Mouse (Mus musculus): ENCODE results near the gene Il15. TPM values are rescaled to one million over a fixed set of nuclear protein-coding genes. Genes with fewer than 3 reads are reported as not detected.
A peak's percentile ranks its signal among the peaks of the same experiment; 100 is the strongest.

Gene Il15
- 1 to 10 TPM; 2.6 to 3.0 TPM for total RNA-seq (2021)
- long read RNA-seq, experiment 1, partial matches to known transcripts, result 0 of 1 reads
- long read RNA-seq, experiment 1, other reads (novel, unspliced or antisense), result 1 of 1 reads
- long read RNA-seq, experiment 2, partial matches to known transcripts, result 0 of 2 reads
- long read RNA-seq, experiment 2, other reads (novel, unspliced or antisense), result 1 of 2 reads

DNA sequence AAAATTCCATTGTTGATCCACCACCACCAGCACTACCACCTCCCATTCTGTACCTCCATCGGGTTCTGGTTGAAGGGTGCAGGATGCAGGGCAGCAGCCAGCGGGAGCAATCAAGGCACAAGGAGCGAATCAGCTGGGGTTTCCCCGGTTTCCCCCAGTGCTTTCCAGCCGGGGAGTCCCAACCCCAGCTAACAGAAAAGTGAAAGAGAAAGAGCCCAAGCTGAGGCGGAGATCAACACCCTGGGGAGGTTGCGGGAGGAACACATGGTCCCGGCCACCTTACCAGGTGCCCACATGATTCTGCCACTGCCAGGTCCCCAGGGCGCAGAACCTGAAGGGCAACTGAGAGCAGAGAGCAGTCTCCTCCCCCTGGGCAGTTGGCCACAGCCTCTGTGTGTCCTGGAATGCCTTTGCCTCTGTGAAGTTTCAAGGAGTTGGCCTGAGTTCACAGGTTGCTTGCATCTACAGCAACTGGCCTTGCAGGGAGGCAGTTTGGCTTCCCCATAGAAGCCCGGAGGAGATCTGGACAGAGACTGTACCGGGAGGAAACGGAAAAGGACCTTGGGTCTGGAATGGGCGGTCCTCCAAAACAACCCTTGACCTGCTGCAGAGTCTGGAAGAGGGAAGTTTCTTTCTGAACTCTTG lies at the start of gene Il15:
Gene Il15 (minus strand): TSS at position 537 of the 645 bp plus-strand sequence.
- no peak for DNase-seq (ENCODE audit: low spot score in 2 of 2)

GRCm38 (mm10) chr8:82444897-82445296 lies 41.9 kb upstream of the Il15 start:
- no peak for DNase-seq (ENCODE audit: low spot score in 2 of 2)

GRCm38 (mm10) chr8:82416587-82417340 lies 13.7 kb upstream of the Il15 start:
- no peak for DNase-seq (ENCODE audit: low spot score in 2 of 2)

DNA sequence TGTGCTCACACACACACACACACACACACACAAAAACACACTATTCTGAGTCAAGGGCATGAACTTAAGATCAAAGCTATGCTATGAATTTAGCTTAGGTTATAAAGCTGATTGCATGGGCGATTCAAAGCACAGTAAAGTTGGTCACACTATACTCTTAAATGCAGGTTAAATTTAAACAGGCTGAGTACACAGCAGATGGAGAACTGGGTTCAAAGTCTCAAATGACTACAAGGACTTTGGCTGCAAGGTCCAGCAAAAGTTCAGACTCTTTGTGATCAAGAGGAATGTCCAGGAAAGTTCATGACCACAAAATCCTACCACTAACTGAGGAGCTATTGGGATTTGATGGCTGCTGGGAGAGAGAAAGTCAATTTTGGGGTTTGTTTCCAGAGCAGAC lies 12.5 kb upstream of the Il15 start:
- no peak for DNase-seq (ENCODE audit: low spot score in 2 of 2)

DNA sequence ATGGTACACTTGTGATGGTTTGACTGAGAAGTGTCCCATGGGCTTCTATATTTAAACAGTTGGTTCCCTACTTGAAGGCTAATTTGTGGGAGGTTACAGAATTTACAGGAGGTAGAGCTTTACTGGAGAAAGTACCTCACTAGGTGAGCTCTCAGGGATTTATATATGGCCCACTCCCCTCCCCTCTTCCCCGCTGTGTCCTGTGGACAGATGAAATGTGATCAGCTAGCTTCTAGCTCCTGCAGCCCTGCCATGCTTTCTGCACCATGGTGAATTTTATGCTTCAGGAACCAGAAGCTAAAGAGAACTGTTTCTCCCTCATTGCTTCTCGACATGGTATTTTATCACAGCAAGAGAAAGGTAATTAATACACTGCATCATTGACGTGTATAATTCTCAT lies 7.1 kb upstream of the Il15 start:
- no peak for DNase-seq (ENCODE audit: low spot score in 2 of 2)

GRCm38 (mm10) chr8:82407060-82407459 lies 4.0 kb upstream of the Il15 start:
- DNase-seq (ENCODE audit: low spot score in 2 of 2), result no peak

- no peak for DNase-seq (ENCODE audit: low spot score in 2 of 2)
Measured at GRCm38 (mm10) chr8:82404068-82404467, 1.0 kb upstream of the Il15 start.

DNA sequence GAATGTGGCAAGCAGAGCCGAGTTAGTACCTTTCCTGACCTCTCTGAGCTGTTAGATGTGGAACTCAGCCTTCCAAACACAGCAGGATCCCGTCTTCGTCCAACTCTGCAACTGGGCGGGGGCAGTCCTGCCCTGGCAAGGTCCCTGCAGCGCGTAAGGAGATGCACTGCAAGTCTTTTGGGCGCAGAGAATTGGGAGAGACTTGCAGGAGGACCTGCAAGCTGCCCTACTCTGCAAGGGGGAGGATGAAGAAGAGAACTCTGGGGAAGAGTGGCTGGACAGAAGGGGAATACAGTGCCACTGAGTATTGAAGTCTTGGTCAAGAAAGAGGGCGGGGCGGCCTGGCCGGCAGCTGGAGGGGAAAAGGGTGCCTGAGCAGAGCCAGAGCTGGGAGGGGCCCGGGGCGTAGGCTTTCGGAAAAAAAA lies 749 bp downstream of the Il15 start:
- peak in 1 of 2 experiments; percentile 2 for DNase-seq (ENCODE audit: low spot score in 2 of 2)

- DNase-seq (ENCODE audit: low spot score in 2 of 2), result no peak
Measured at GRCm38 (mm10) chr8:82401490-82401889, 1.5 kb downstream of the Il15 start.

- no peak for DNase-seq (ENCODE audit: low spot score in 2 of 2)
Measured at GRCm38 (mm10) chr8:82401059-82401458, 2.0 kb downstream of the Il15 start.

DNA sequence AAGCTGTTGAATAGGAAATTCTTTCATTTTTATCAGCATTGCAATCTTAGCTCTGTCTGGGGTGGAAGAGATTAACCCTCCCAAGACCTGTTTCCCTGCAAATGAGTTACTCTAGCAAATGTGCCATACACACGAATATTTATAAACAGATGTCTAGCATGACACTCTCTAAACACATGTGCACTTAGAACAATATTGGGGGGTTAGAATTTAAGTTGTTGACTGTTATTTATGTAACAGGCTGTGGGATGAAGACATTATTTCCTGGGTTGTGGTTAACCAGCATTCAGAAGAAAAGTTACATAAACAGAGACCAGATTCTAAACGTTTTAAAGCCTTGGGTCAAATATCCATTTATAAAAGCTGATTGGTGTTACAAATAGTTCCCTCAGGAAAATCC lies 2.6 kb downstream of the Il15 start:
- DNase-seq (ENCODE audit: low spot score in 2 of 2), result no peak

GRCm38 (mm10) chr8:82398546-82398945 lies 4.5 kb downstream of the Il15 start:
- DNase-seq (ENCODE audit: low spot score in 2 of 2), result no peak

DNA sequence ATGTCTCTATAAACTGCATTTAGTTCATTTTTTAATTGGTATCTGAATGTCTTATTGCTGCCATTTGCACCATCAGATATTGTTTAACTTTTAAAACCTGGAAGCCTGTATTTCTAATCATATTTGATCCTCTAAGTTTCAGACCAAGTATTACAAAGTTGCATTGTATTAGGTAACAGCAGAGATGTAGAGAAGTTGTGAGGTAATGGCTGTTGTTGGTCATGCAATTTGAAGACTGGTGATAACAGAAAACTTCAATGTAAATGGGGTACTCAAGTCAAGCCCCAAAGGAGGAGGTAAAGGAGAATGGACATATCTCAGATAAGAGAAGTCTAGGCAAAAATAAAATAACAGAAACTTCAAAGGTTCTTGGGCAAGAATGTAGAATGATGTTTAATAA lies 11.8 kb downstream of the Il15 start:
- no peak for DNase-seq (ENCODE audit: low spot score in 2 of 2)

- no peak for DNase-seq (ENCODE audit: low spot score in 2 of 2)
Measured at GRCm38 (mm10) chr8:82388356-82388902, 14.6 kb downstream of the Il15 start.

DNA sequence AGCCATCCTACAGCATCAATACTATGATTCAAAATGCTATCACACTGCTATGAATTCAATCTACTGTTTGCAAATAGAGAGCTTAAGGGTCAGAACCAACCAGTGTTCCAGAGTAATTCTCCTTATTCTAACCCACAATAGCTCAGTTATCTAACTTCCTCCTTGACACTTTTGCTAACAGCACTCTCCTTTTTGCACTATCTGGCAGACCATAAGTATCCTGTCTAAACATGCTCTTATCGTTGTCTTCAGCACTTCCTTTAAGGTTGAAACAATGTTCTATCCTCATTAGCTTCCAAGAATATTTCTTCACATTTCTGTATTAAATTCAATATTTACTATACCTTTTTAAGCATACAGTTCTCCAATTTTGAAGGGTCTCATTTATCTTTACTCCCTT lies 15.4 kb downstream of the Il15 start:
- DNase-seq (ENCODE audit: low spot score in 2 of 2), result no peak

DNA sequence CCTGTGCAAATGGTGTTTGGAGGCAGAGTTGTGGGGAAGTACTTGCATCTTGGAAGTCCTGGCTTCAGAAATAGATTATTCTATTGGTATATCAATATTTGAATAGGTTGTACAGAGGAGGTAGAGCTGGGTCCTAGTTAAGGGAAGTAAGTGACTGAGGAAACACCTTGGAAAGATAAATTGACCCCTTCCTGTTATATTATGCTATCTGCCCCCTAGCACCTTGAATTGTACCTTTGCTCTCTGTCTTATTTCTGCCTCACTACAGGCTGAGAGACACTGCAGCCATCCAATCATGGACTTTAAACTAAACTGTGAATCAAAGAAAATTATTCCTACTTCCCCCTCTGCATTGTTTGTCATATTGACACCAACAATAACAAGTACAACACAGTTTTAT lies 17.2 kb downstream of the Il15 start:
- DNase-seq (ENCODE audit: low spot score in 2 of 2), result no peak

GRCm38 (mm10) chr8:82384458-82385234 lies 18.4 kb downstream of the Il15 start:
- DNase-seq (ENCODE audit: low spot score in 2 of 2), result no peak

- DNase-seq (ENCODE audit: low spot score in 2 of 2), result no peak
Measured at GRCm38 (mm10) chr8:82383346-82383745, 19.7 kb downstream of the Il15 start.

DNA sequence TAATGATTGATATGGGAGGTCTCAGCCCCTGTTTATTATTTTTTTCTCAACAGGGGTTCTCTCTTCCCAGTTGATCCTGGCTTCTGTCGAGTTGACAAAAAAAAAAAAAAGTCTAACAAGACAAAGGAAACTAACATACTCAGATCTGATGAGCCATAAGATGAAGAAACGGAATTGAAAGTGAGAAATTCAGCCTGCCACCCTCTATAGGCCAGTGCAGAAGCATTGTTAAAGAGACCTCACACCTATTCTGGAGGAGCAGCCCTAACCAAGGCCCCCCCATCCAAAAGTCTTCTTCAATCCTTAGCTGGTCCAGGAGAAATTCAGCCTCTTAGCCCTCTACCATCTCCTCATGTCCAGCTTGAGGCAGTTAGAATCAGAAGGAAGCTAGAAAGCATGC lies 20.7 kb downstream of the Il15 start:
- DNase-seq (ENCODE audit: low spot score in 2 of 2), result no peak

DNA sequence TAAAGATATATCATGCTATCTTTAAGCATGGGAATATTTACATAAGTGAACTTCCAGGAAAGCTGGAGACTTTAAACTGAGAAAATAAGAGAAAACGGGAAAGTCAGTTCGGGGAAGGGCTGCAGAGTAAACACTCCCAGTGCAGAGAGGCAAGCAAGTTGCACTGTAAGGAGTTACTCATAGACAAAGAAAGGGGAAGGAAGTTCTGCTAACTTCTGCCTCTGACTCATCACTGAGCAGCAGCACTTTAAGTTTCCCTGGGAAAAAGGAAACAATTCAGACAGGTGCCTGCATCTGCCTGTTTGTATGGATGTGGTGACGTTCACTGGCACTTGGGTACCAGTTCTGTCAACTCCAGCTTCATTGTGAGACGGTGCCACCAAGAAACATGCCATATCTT lies 28.6 kb downstream of the Il15 start:
- DNase-seq (ENCODE audit: low spot score in 2 of 2), result no peak

- DNase-seq (ENCODE audit: low spot score in 2 of 2), result no peak
Measured at GRCm38 (mm10) chr8:82372846-82373245, 30.2 kb downstream of the Il15 start.

Data from left cerebral cortex, adult 18-20 months (tissue).